Mouse (Mus musculus): ENCODE results near the gene Runx1.

DNA sequence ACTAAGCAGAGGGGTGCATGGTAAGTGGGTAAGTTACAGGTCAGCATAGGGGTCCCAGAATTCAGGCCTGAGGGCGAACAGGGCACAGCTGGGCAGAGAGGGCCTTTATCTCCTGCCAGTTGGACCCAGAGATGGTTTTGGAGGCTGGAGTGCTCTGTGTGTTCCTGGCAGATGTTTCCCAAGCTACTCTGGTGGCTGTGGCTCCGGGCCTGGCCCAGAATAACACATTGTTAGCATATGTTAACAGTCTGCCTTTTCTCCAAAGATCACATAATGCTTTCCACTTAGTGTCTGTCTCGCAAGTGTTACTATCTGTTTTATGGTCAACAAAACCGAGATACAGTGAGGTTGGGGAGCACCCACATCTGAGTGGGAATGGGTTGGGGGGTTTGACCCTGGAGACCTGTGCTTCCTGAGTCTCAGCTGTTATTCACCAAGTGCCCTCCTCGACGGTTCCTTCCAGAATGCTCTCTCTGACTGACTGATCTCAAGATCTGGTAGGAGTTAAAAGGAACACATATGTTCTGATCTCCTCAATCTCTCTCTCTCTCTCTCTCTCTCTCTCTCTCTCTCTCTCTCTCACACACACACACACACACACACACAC lies 39.6 kb downstream of the Runx1 start:
- TF ChIP-seq EP300 (optimal IDR thresholded peaks at IDR 0.05) (no peak), CTCF (IDR thresholded peaks at IDR 0.05; ENCODE audit: low read depth) (no peak)

Measured in stomach, postnatal 0 days (tissue).